Mouse (Mus musculus): ENCODE results near the gene Fdxr. TPM values are rescaled to one million over a fixed set of nuclear protein-coding genes. Genes with fewer than 3 reads are reported as not detected.

Gene Fdxr
- total and polyA plus RNA-seq, 2 experiments from 2014 or later = 10.1 to 18.2 TPM

DNA sequence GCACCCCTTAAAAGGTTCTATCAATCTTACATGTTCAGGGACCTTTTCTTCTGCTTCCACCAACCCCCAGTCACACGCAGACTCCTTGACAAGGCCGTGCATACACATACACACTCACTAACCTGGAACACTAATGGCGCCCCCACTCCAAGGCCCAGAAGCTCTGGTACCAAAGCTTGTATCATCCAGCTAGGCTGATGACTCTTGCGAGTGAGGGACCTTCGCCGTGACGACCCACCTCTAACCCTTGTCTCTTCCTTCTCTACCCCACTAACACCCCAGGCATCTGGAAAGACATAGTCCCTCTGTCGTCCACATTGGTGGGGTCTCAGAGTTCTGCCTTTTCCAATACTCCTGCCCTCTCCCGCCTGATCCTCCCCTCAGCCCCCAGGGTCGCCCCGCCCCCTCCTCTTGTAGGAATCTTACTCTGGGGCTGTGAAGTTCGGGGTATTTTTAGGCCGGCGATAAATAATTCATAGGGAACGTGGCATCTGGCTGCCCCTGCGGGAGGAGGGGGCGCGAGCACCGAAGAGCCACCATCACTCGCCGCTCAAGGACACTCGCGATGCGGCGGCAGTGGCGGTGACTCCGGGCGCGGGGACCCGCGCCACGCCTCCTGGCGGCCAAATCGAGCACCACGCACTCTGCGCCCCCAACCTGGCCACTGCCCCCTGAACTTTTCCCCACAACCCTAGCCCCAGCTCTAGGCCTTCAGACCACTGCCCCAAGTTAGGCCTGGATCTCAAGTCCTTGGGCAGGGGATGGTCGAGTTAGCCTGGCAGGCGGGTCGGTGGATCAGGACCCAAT lies 11.8 kb downstream of the Fdxr start:
- ATAC-seq (ENCODE audit: insufficient read depth, low read depth) (no peak), DNase-seq (ENCODE audit: low spot score) (no peak)
- TF ChIP-seq CTCF (IDR thresholded peaks at IDR 0.05; ENCODE audit: low read depth) (peak; percentile 44), EP300 (IDR thresholded peaks at IDR 0.05; ENCODE audit: low read depth) (no peak)
- peaks cover 13% of the 10 kb centered on the region; the same call in 1 of the 2 replicates for H3K4me1 ChIP-seq (ENCODE audit: control insufficient read depth, insufficient read depth)
- H3K4me2 ChIP-seq (ENCODE audit: low read depth, low read length) = peak overlapping the region; percentile 42
- H3K27me3 ChIP-seq (ENCODE audit: control insufficient read depth, insufficient read depth, low read length) = peaks cover 86% of the 10 kb centered on the region
- no peak overlapping the region for H3K9ac ChIP-seq (replicated peaks; ENCODE audit: low read depth, low read length)
- no peaks in the 10 kb centered on the region for H3K9me3 ChIP-seq (replicated peaks; ENCODE audit: control insufficient read depth, low read length)
- H3K36me3 ChIP-seq (replicated peaks; ENCODE audit: control insufficient read depth, insufficient read depth, low read length) = peaks cover 6% of the 10 kb centered on the region; the same call in 1 of the 2 replicates
- H3K27ac ChIP-seq (ENCODE audit: low read depth) = no peak overlapping the region
- H3K4me3 ChIP-seq (ENCODE audit: low read depth, low read length) = peak overlapping the region; percentile 48; the same call in 1 of the 2 replicates
- WGBS = 9% methylated on average over 39 of the region's 39 CpGs

DNA sequence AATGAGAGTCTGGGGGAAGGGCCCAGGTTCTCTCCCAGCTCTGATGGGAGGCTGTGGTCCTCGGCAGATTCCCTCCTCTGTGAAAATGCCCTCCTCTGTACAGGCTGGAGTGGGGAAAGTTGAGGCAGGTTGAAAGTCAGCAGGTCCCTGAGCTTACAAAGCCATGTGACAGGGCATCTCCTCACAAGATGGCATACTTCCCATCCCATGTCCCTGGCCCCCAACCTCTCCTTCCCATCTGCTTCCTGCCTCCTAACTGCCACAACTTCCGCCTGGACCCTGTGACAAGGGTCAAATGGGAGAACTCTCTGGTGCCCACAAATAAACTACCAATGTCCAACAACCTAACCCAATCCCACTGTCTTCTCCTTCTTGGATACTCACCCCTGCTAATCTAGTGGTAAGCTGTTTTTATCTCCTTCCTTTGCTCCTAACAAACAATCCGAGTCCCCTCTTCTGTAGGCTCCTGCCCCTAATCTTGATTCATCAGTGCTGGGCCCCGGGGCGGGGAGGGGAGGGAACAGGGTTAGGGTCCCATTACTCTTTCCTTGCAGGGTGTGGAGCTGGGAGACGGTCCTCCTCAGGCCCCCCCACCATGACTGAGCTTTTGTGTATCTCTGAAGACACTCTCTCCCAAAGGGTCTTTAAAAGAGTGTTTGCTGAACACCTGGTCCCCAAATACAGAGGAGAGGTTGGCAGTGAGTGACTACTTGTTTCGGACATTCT lies 12.6 kb downstream of the Fdxr start:
- H3K4me3 ChIP-seq (ENCODE audit: low read depth, low read length) = no peak overlapping the region
- WGBS = 69% methylated on average over 7 of the region's 7 CpGs
- no peaks in the 10 kb centered on the region for H3K9me3 ChIP-seq (replicated peaks; ENCODE audit: control insufficient read depth, low read length)
- TF ChIP-seq CTCF (IDR thresholded peaks at IDR 0.05; ENCODE audit: low read depth) (no peak), EP300 (IDR thresholded peaks at IDR 0.05; ENCODE audit: low read depth) (no peak)
- H3K27ac ChIP-seq (ENCODE audit: low read depth) = no peak overlapping the region
- H3K4me1 ChIP-seq (ENCODE audit: control insufficient read depth, insufficient read depth) = peaks cover 13% of the 10 kb centered on the region; the same call in 1 of the 2 replicates
- peaks cover 6% of the 10 kb centered on the region; the same call in 1 of the 2 replicates for H3K36me3 ChIP-seq (replicated peaks; ENCODE audit: control insufficient read depth, insufficient read depth, low read length)
- no peak overlapping the region for H3K9ac ChIP-seq (replicated peaks; ENCODE audit: low read depth, low read length)
- peaks cover 94% of the 10 kb centered on the region for H3K27me3 ChIP-seq (ENCODE audit: control insufficient read depth, insufficient read depth, low read length)
- H3K4me2 ChIP-seq (ENCODE audit: low read depth, low read length) = no peak overlapping the region
- ATAC-seq (ENCODE audit: insufficient read depth, low read depth) (no peak), DNase-seq (ENCODE audit: low spot score) (no peak)

DNA sequence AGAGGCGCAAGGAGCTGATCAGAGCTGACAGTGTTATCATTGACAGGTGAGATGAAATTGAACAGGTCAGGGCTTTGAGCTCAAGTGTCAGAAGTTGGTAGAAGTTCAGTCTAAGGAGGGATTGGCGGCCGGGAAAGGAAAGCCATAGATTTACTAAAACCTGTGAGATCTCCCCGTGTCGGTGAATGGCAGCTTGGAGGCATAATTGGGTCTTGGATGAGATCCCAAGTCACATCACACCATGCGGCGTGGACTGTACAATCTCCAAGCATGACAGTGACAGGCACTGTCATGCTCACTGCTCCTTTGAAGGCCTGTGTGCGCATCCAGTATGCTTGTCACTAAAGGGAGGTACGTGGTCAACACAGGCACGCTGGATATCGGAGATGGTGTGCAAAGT lies 13.9 kb downstream of the Fdxr start:
- DNase-seq (ENCODE audit: low spot score) = no peak
- H3K4me2 ChIP-seq (ENCODE audit: low read depth, low read length) = no peak overlapping the region
- 61% methylated on average over 11 of the region's 11 CpGs for WGBS
- peaks cover 100% of the 10 kb centered on the region for H3K27me3 ChIP-seq (ENCODE audit: control insufficient read depth, insufficient read depth, low read length)
- H3K36me3 ChIP-seq (replicated peaks; ENCODE audit: control insufficient read depth, insufficient read depth, low read length) = no peaks in the 10 kb centered on the region
- no peak overlapping the region for H3K27ac ChIP-seq (ENCODE audit: low read depth)
- no peak for TF ChIP-seq EP300 (IDR thresholded peaks at IDR 0.05; ENCODE audit: low read depth)
- TF ChIP-seq CTCF (IDR thresholded peaks at IDR 0.05; ENCODE audit: low read depth) = no peak
- peaks cover 13% of the 10 kb centered on the region; the same call in 1 of the 2 replicates for H3K4me1 ChIP-seq (ENCODE audit: control insufficient read depth, insufficient read depth)
- ATAC-seq (ENCODE audit: insufficient read depth, low read depth) = no peak
- no peak overlapping the region for H3K4me3 ChIP-seq (ENCODE audit: low read depth, low read length)
- H3K9me3 ChIP-seq (replicated peaks; ENCODE audit: control insufficient read depth, low read length) = no peaks in the 10 kb centered on the region
- H3K9ac ChIP-seq (replicated peaks; ENCODE audit: low read depth, low read length) = no peak overlapping the region

DNA sequence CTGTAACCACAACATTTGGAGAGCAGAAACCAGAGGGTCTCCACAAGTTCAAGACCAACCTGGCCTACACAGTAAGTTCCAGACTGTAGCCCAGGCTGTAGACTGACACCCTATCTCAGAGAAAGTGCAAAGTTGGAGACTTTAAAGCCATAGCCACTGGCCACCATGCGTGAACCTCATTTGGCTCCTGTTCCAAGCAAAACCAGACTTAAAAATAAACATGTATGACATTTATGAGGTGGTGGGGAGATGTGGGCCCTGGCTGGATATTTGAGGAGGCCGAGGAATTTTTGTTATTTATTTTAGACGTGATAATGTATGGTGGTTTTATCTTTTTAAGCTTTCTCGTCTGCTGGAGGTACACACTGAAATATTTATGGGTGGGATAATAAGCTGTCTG lies 17.7 kb downstream of the Fdxr start:
- WGBS = 59% methylated on average over 4 of the region's 4 CpGs
- Histone ChIP-seq H3K4me3 (ENCODE audit: low read depth, low read length) (no peak overlapping the region), H3K27me3 (ENCODE audit: control insufficient read depth, insufficient read depth, low read length) (peaks cover 98% of the 10 kb centered on the region)

DNA sequence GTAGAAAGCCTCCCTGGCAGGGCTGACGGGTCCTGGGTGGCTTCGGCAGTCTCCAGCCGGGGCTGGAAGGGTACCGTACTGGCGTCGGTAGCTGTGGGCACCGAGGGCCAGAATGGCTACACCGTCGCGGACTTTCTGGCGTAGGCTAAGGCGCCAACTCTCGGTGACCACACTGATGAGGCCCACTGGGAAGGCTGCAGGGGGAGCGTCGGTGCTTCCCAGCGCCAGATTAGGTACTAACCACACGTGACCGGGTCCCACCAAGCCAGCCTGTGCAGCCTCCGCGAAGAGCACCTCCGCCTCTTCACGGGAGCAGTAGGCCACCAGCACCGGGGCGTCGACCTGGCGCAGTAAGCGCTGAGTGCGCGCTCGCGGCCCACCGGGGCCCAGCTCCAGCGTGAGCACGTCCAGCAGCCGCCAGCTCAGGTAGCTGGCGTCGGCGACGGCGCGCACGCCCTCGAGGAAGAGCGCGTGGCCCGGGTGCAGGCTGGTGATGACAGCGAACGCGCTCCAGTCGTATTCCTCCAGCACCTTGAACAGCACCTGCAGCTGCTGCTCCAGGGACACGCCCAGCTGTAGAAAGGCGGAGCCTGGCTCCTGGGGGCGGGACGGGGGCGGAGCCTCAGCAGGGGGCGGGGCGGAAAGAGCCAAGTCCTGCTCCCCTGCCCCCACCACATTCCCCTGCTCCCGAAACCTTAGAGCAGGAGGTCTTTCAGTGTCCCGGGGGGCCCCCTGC lies 18.9 kb downstream of the Fdxr start:
- 17% methylated on average over 57 of the region's 59 CpGs for WGBS
- Histone ChIP-seq H3K27ac (ENCODE audit: low read depth) (no peak overlapping the region), H3K9me3 (replicated peaks; ENCODE audit: control insufficient read depth, low read length) (no peaks in the 10 kb centered on the region), H3K36me3 (replicated peaks; ENCODE audit: control insufficient read depth, insufficient read depth, low read length) (no peaks in the 10 kb centered on the region), H3K4me1 (ENCODE audit: control insufficient read depth, insufficient read depth) (no peaks in the 10 kb centered on the region), H3K4me2 (ENCODE audit: low read depth, low read length) (peak overlapping the region; percentile 7; the same call in 1 of the 2 replicates), H3K9ac (replicated peaks; ENCODE audit: low read depth, low read length) (no peak overlapping the region), H3K27me3 (ENCODE audit: control insufficient read depth, insufficient read depth, low read length) (peaks cover 96% of the 10 kb centered on the region), H3K4me3 (ENCODE audit: low read depth, low read length) (peak overlapping the region; percentile 7; the same call in 1 of the 2 replicates)
- DNase-seq (ENCODE audit: low spot score) = no peak
- ATAC-seq (ENCODE audit: insufficient read depth, low read depth) = no peak
- TF ChIP-seq CTCF (IDR thresholded peaks at IDR 0.05; ENCODE audit: low read depth) (no peak), EP300 (IDR thresholded peaks at IDR 0.05; ENCODE audit: low read depth) (no peak)

More for the DNA sequence above, 17.7 kb downstream of the Fdxr start:
- Histone ChIP-seq H3K4me1 (ENCODE audit: control insufficient read depth, insufficient read depth) (no peaks in the 10 kb centered on the region), H3K9me3 (replicated peaks; ENCODE audit: control insufficient read depth, low read length) (no peaks in the 10 kb centered on the region), H3K9ac (replicated peaks; ENCODE audit: low read depth, low read length) (no peak overlapping the region), H3K36me3 (replicated peaks; ENCODE audit: control insufficient read depth, insufficient read depth, low read length) (no peaks in the 10 kb centered on the region), H3K4me2 (ENCODE audit: low read depth, low read length) (no peak overlapping the region), H3K27ac (ENCODE audit: low read depth) (no peak overlapping the region)
- DNase-seq (ENCODE audit: low spot score) = no peak
- no peak for ATAC-seq (ENCODE audit: insufficient read depth, low read depth)
- TF ChIP-seq EP300 (IDR thresholded peaks at IDR 0.05; ENCODE audit: low read depth) = no peak
- TF ChIP-seq CTCF (IDR thresholded peaks at IDR 0.05; ENCODE audit: low read depth) = no peak
